In the genomic region with DNA sequence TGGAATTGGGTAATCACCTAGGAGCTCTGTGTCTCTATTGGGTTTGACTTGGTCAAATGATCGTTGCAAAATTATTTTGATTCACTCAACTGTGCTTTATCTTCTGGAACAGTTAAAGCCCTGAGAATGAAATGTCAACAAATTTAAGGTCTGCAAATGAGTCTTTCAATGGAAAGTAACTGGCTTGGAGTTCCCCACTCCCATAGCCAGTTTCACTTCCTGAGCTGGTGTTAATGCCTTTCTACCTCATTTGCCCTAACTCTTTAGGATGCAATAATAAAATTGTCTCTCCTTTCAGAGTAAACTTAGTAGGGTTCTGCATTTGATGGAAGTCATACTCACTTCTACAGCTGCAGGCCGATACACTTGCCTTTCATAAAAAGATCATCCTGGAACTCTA, we compare ENCODE assay signal across 26 mouse cellular contexts.
"Had no signal": no experiment of that assay in that cellular context is flagged by ENCODE, and none has a peak within 500 bp of the region (broad histone marks: within the 10 kb centered on the region; RNA-seq: fewer than 3 reads in every experiment).

No protein-coding gene starts in this region.

- H3K4me3 ChIP-seq: gastrocnemius, adult 2 months; heart, embryonic 10.5 days; heart, embryonic 12.5 days; hindbrain, embryonic 10.5 days; hindbrain, embryonic 12.5 days; intestine, embryonic 15.5 days; limb, embryonic 13.5 days; limb, embryonic 15.5 days; liver, embryonic 12.5 days had no signal

- H3K27me3 ChIP-seq: heart, embryonic 12.5 days; hindbrain, embryonic 12.5 days; intestine, embryonic 15.5 days; limb, embryonic 13.5 days; limb, embryonic 15.5 days; liver, embryonic 12.5 days had no signal

- H3K9ac ChIP-seq: heart, embryonic 12.5 days; hindbrain, embryonic 12.5 days; hindbrain, embryonic 14.5 days; intestine, embryonic 15.5 days; limb, embryonic 13.5 days; limb, embryonic 15.5 days; liver, embryonic 12.5 days; liver, embryonic 14.5 days had no signal

- H3K4me1 ChIP-seq: heart, embryonic 10.5 days; heart, embryonic 12.5 days; hindbrain, embryonic 10.5 days; hindbrain, embryonic 12.5 days; intestine, embryonic 15.5 days; limb, embryonic 13.5 days; limb, embryonic 15.5 days; liver, embryonic 12.5 days had no signal

- H3K27ac ChIP-seq: gastrocnemius, adult 2 months; heart, embryonic 10.5 days; hindbrain, embryonic 10.5 days; hindbrain, embryonic 12.5 days; hindbrain, embryonic 14.5 days; intestine, embryonic 15.5 days; limb, embryonic 13.5 days; limb, embryonic 15.5 days; liver, embryonic 12.5 days; liver, embryonic 14.5 days had no signal

- H3K9me3 ChIP-seq: heart, embryonic 10.5 days; heart, embryonic 12.5 days; hindbrain, embryonic 10.5 days; hindbrain, embryonic 12.5 days; intestine, embryonic 15.5 days; limb, embryonic 13.5 days; limb, embryonic 15.5 days; liver, embryonic 12.5 days had no signal

- H3K36me3 ChIP-seq: heart, embryonic 10.5 days; heart, embryonic 12.5 days; hindbrain, embryonic 10.5 days; hindbrain, embryonic 12.5 days; intestine, embryonic 15.5 days; limb, embryonic 13.5 days; limb, embryonic 15.5 days; liver, embryonic 12.5 days had no signal

- ATAC-seq: hindbrain, embryonic 16.5 days; inflammation-experienced regulatory T-cells, adult 6 months; intestine, embryonic 15.5 days; intestine, postnatal 0 days; liver, embryonic 12.5 days had no signal

- DNase-seq: gastrocnemius, adult 2 months; gastrocnemius, postnatal 10 days; gastrocnemius, postnatal 25 days; heart, adult 11 months; heart, postnatal 10 days; heart, postnatal 4 days; kidney, adult 18-20 months; kidney, adult 8-10 months; kidney, postnatal 10 days; kidney, postnatal 36 days; layer of hippocampus, adult 9-11 months; layer of hippocampus, postnatal 36 days; left cerebral cortex, postnatal 4 days had no signal

- H3K4me2 ChIP-seq: heart, embryonic 12.5 days; hindbrain, embryonic 12.5 days; hindbrain, embryonic 14.5 days; intestine, embryonic 15.5 days; limb, embryonic 13.5 days; limb, embryonic 15.5 days; liver, embryonic 12.5 days had no signal
